Mouse (Mus musculus) lung, postnatal 4 days (tissue): Measurements from ENCODE around the gene Slc4a7.
"Not testable (repeated sequence)": the region's sequence is repeated elsewhere in the genome, so short reads cannot be mapped to it uniquely, and the experiment has no call there.

Source experiments
- DNase-seq, 2 experiments: peaks; one replicate each; pipeline ENCODE4 v3.0.0; 2021

Slc4a7 gene

DNA sequence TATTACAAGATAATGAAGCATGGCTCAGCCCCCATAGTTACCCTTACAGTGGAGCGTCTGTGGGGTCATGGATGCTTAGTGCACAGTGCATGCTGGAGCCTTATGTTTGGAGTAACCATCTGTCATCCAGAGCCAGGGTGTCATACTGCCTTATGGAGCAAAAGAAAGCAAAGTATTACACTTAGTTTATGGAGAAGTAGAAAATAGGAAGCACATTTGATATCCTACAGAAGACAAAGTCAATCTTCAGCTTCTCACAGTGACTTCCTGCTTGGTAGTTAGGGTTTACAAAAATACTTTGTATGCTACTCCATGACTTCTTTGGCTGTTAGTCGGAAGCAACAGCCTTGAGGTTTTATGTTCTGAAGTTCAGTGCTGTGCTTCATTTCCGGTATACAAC, 98.7 kb downstream of the Slc4a7 start:
- DNase-seq, result no peak

- not testable (repeated sequence) for DNase-seq
Measured at GRCm38 (mm10) chr14:14803115-14803514, 101.0 kb downstream of the Slc4a7 start, which contains the start of gene Nek10. Gene Nek10 (plus strand): TSS chr14:14803415.

GRCm38 (mm10) chr14:14803921-14804517, 101.9 kb downstream of the Slc4a7 start:
- DNase-seq, result no peak

DNA sequence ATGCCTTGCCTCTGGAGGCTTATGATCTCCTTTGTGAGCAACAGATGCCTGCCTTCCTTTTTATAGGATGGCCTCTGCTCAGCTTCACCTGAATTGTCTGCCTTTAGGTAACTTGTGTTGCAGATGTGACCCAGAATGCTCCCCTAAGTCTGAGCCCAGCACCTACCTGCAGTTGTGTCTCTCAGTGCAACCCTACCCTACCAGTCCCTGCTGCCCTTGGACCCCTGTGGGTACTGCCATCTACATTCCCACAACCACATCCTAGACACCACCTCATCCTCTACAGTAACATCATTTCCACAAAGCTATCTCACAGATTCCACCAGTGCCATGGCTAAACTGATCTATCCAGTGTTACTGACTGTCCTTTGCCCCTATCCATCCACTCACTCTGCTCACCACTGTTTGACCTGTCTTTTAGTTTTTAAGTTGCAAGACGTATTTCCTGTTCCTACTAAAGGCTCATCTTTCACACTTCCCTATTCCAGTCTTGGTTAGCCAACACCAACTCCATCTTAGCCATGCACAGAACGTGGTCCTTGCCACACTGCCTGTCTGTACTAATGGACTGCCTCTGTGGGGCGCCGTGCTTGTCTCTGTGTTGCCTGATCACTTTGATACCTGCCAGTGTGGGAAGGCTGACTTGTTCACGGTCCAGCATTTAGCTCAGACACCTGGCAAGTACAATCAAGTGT, 102.6 kb downstream of the Slc4a7 start:
- DNase-seq, result no peak

DNA sequence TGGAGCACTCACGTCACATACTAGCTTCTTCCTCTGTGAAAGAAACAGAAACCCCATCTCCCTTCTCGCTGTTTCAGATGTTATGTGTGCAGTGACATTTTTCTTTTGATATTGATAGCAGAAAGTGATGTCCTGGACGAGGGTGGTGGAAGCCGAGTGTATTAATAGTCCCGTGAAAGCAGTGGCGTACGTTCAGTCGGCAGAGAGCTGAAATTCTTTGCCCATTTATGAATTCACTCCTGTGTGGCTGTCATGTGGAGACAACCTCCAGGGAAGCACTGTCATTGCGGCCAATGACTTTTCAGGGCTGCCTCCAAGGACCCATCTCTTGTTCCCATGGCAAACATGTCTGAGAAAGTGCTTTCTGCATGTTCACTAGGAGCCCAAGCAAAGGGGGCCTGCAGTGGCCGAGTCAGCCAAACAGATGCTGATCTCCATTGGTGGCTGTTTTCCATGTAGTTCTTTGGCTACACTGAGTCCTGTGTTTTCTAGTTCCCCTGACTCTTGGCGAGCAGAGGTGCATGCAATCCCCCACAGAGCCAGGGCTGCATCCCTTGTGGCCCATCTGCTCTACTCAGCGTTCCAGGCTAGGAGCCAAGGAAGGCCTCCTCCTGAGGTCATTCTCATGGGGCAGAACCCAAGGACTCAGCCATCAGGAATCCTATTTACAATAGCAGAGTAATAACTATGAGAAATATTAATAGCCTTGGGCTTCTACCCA, 130.6 kb downstream of the Slc4a7 start:
- DNase-seq, result peak; percentile 54 to 78

DNA sequence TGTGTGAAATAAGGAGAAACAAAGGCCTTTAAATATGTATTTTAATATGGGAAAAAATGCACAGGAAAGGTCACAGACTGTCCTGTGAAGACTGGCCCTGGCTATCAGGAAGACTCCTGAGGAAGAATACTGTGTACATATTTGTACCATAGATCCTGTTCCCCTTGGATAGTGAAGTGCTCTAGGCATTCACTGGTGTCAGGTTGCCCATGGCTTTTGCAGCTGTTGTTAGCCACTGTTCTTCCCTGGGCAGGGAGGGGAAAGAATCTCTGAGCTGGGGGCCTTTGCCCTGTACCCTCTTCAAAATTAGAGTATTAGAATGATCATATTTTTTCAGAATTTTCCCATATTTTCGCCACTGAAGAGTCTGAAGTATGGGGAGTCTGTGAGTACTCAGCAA, 131.4 kb downstream of the Slc4a7 start:
- DNase-seq, result no peak

- DNase-seq, result no peak
Measured at GRCm38 (mm10) chr14:14834266-14834665, 132.2 kb downstream of the Slc4a7 start.

- no peak for DNase-seq
Measured at GRCm38 (mm10) chr14:14837627-14838026, 135.5 kb downstream of the Slc4a7 start.

- DNase-seq, result no peak
Measured at GRCm38 (mm10) chr14:14838109-14838508, 136.0 kb downstream of the Slc4a7 start.

DNA sequence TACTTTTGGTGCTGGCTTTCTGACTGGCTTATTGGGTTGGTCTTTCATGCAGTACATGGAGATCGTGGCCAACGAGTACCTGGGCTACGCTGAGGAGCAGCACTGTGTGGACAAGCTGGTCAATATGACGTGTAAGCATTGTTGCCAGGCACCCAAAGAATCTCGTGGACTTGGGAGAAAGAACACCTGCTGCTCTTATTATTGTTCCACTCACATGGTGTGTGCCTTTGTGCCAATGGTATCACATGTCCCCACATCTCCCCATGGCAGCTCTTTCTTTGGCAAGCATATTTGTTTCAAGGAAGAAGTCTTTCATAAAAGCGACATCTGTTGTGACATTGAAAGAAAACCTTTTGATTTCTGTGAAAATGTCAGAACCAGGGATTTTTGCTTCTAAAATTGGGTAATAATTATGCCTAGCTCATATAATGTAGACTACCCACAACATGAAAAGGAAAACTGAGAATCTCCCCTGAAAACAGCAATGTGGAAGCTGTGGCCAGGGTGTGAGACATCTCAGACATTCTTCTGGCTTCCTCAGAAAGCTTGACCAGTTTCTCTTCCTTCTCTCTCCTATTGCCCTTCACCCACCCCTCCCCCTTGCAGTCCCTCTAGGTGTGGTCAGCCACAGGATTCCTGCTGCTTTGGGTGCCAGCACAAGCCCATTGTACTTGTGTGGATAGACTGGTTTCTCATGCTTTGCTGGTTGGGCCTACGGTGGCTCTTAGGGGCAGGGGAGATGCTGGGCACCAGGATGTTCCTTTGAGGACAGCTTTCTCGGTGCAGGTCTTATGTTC, 140.9 kb downstream of the Slc4a7 start:
- peak; percentile 30 to 36 for DNase-seq
